Mouse (Mus musculus) liver, embryonic 13.5 days (tissue): Measurements from ENCODE around the gene Pla2g2d. TPM values are rescaled to one million over a fixed set of nuclear protein-coding genes. Genes with fewer than 3 reads are reported as not detected.
"Not testable (repeated sequence)": the region's sequence is repeated elsewhere in the genome, so short reads cannot be mapped to it uniquely, and the experiment has no call there.

Experiments
- ATAC-seq: fragments of 200-750 bp; cut with Nextera tagmentation; 2 replicates; pipeline ENCODE4 v1.8.0; 2017; ENCODE audit warnings: low read depth, mild to moderate bottlenecking, moderate number of reproducible peaks, moderate library complexity
- DNase-seq: peaks from one replicate; pipeline ENCODE4 v3.0.0; 2022
- H3K27ac ChIP-seq: fragments of 300-500 bp; sonication (generic); 2 replicates; pipeline ENCODE4 v1.5.1; 2015; ENCODE audit warnings: moderate library complexity, mild to moderate bottlenecking, inconsistent platforms
- H3K27me3 ChIP-seq: fragments of 300-500 bp; sonication (generic); 2 replicates; pipeline ENCODE4 v1.6.1; 2015; ENCODE audit warnings: mild to moderate bottlenecking, inconsistent platforms
- H3K36me3 ChIP-seq: fragments of 300-500 bp; sonication (generic); 2 replicates; pipeline ENCODE4 v1.6.1; 2015; ENCODE audit warnings: mild to moderate bottlenecking, inconsistent platforms
- H3K4me1 ChIP-seq: fragments of 300-500 bp; sonication (generic); replicated peaks from 2 replicates; pipeline ENCODE4 v1.6.1; 2015; ENCODE audit warnings: inconsistent platforms
- H3K4me2 ChIP-seq: fragments of 300-500 bp; sonication (generic); 2 replicates; pipeline ENCODE4 v1.6.1; 2015; ENCODE audit warnings: inconsistent platforms, mild to moderate bottlenecking, moderate library complexity
- H3K4me3 ChIP-seq: fragments of 300-500 bp; sonication (generic); replicated peaks from 2 replicates; pipeline ENCODE4 v1.5.1; 2015; ENCODE audit warnings: mild to moderate bottlenecking, inconsistent platforms
- H3K9ac ChIP-seq: fragments of 300-500 bp; sonication (generic); 2 replicates; pipeline ENCODE4 v1.6.1; 2015; ENCODE audit warnings: mild to moderate bottlenecking, inconsistent platforms
- H3K9me3 ChIP-seq: fragments of 300-500 bp; sonication (generic); replicated peaks from 2 replicates; pipeline ENCODE4 v1.6.1; 2016; ENCODE audit warnings: inconsistent platforms
- WGBS: fragments of 180-500 bp; shearing (Covaris S2); methylation state at CpG from one replicate; pipeline ENCODE4 v1.1.7; 2015; ENCODE audit not compliant: insufficient replicate concordance; 5-methylcytosine and 5-hydroxymethylcytosine counted together
- polyA plus RNA-seq: library from polyadenylated mRNA; unstranded; fragments of >200 nt; fragmentation: Nextera tagmentation; extraction: Ambion mirVana; gene quantifications from 2 replicates; pipeline ENCODE4 v1.2.1, GENCODE M21; 2015

Gene Pla2g2d
- polyA plus RNA-seq, 1 experiment from 2014 or later: not detected

DNA sequence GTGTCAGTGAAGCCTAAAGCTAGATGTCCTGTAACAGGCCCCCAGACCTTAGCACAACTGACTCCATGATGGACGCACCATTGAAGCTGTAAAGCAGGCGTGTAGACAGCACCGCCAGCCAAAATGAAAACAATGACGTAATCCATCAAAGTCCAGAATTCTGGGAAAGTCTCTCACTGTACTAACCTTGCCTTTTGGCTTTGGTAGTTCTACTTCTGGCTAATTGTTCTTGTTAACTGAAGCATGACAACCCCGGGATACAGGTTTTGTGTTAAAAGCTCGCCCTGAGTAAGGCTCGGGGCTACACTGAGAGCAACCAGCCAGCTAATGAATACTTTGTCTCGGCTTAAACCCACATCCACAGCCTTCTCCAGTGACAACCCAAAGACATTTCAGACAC is 29.7 kb downstream of the Pla2g2d start:
- Histone ChIP-seq H3K4me3 (no peak overlapping the region), H3K4me1 (no peaks in the 10 kb centered on the region), H3K9ac (no peak overlapping the region), H3K4me2 (no peak overlapping the region), H3K36me3 (no peaks in the 10 kb centered on the region), H3K27me3 (no peaks in the 10 kb centered on the region; the same call in 1 of the 2 replicates), H3K27ac (no peak overlapping the region), H3K9me3 (no peaks in the 10 kb centered on the region)
- no peak for ATAC-seq
- WGBS: 55% methylated on average over 8 of the region's 8 CpGs
- no peak for DNase-seq

- no peaks in the 10 kb centered on the region; the same call in 1 of the 2 replicates for H3K27me3 ChIP-seq
- no peak for ATAC-seq
- WGBS: 58% methylated on average over 8 of the region's 8 CpGs
- no peaks in the 10 kb centered on the region for H3K36me3 ChIP-seq
- H3K4me2 ChIP-seq: no peak overlapping the region
- H3K9ac ChIP-seq: no peak overlapping the region
- H3K9me3 ChIP-seq: no peaks in the 10 kb centered on the region
- DNase-seq: no peak
- H3K4me3 ChIP-seq: no peak overlapping the region
- no peak overlapping the region for H3K27ac ChIP-seq
- H3K4me1 ChIP-seq: no peaks in the 10 kb centered on the region
Observed at GRCm38 (mm10) chr4:138806160-138806559, 30.6 kb downstream of the Pla2g2d start.

- no peak overlapping the region for H3K9ac ChIP-seq
- DNase-seq: no peak
- H3K4me1 ChIP-seq: no peaks in the 10 kb centered on the region
- 23% methylated on average over 7 of the region's 7 CpGs for WGBS
- no peak overlapping the region for H3K4me2 ChIP-seq
- no peaks in the 10 kb centered on the region; the same call in 1 of the 2 replicates for H3K27me3 ChIP-seq
- H3K27ac ChIP-seq: no peak overlapping the region
- ATAC-seq: no peak
- H3K4me3 ChIP-seq: no peak overlapping the region
- no peaks in the 10 kb centered on the region for H3K9me3 ChIP-seq
- no peaks in the 10 kb centered on the region for H3K36me3 ChIP-seq
Observed at GRCm38 (mm10) chr4:138806920-138807541, 31.5 kb downstream of the Pla2g2d start.

DNA sequence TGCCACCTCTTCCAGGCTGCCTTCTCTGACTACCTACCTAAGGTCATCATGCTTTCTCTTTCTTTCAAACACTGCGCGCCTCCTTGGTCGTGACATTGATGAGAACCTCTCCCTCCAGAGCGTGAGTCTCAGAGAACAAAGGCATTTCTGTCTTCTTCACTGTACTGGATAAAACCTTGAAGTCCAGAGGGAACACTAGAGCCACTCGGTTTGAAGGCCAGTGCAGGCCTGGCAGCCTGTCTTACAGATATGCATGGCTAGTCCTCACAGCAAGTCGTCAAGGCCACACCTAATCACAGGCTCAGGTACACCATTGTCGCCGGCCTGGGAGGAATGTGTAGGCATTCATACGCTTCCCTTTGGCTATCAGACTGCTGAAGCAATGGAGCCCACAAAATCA is 40.6 kb downstream of the Pla2g2d start:
- no peak overlapping the region for H3K27ac ChIP-seq
- no peak overlapping the region for H3K4me3 ChIP-seq
- no peaks in the 10 kb centered on the region for H3K9me3 ChIP-seq
- no peak for ATAC-seq
- 0 out of 2 replicates have a peak, but pooled peaks cover 3% of the 10 kb centered on the region for H3K27me3 ChIP-seq
- no peak overlapping the region for H3K9ac ChIP-seq
- no peaks in the 10 kb centered on the region for H3K4me1 ChIP-seq
- no peak for DNase-seq
- H3K4me2 ChIP-seq: no peak overlapping the region
- no peaks in the 10 kb centered on the region for H3K36me3 ChIP-seq
- WGBS: 73% methylated on average over 9 of the region's 9 CpGs

- ATAC-seq: no peak
- Histone ChIP-seq H3K27me3 (0 out of 2 replicates have a peak, but pooled peaks cover 3% of the 10 kb centered on the region), H3K4me3 (no peak overlapping the region), H3K27ac (no peak overlapping the region), H3K4me1 (no peaks in the 10 kb centered on the region), H3K9me3 (no peaks in the 10 kb centered on the region), H3K9ac (no peak overlapping the region), H3K4me2 (no peak overlapping the region), H3K36me3 (no peaks in the 10 kb centered on the region)
- no peak for DNase-seq
- 46% methylated on average over 6 of the region's 6 CpGs for WGBS
Observed at GRCm38 (mm10) chr4:138817736-138818135, 42.2 kb downstream of the Pla2g2d start.

DNA sequence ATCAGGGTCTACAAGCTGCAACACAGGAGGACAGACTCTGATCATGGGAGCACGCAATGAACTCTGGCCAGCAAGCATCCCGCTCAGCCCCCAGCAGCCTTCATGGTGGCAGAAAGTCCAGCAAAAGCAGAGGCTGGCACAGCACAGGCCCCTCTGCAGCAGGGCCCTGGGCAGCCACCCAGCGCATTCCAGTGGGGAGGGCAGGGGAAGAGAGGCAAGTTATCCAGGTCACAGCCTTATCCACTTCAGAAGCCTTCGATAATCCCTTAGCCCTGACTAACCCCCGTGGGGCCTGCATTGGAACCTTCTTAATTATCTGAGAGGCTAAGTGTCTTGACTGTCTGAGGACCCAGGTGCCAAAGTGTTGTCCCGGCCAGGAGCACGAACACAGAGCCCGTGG is 43.6 kb downstream of the Pla2g2d start:
- 42% methylated on average over 8 of the region's 8 CpGs for WGBS
- Histone ChIP-seq H3K9ac (no peak overlapping the region), H3K4me3 (no peak overlapping the region), H3K27me3 (no peaks in the 10 kb centered on the region), H3K4me2 (no peak overlapping the region), H3K27ac (no peak overlapping the region), H3K36me3 (no peaks in the 10 kb centered on the region), H3K4me1 (no peaks in the 10 kb centered on the region), H3K9me3 (no peaks in the 10 kb centered on the region)
- ATAC-seq (no peak), DNase-seq (no peak)

DNA sequence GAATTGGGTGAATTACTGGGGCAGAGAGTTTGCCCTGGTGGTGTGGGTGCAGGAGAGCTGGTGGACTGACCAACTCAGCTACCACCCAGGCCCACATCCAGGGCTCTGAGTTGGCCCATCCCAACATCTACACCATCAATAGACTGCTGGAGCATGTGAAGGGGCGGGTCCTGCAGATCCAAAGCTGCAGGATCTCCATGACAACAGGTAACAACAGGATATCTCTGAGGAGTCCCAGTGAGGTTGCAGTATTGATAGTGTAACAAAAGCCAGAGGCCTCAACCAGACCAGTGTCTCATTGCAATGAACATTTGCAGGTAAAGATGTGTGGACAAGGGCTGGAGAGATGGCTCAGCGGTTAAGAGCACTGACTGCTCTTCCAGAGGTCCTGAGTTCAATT is 45.5 kb downstream of the Pla2g2d start:
- ATAC-seq (no peak), DNase-seq (no peak)
- Histone ChIP-seq H3K4me3 (no peak overlapping the region), H3K27me3 (no peaks in the 10 kb centered on the region), H3K4me1 (no peaks in the 10 kb centered on the region), H3K36me3 (no peaks in the 10 kb centered on the region), H3K9me3 (no peaks in the 10 kb centered on the region), H3K4me2 (no peak overlapping the region), H3K27ac (no peak overlapping the region), H3K9ac (no peak overlapping the region)
- 68% methylated on average over 2 of the region's 2 CpGs for WGBS

- not testable (repeated sequence) for ATAC-seq, H3K4me1 ChIP-seq, H3K27ac ChIP-seq, H3K27me3 ChIP-seq, H3K9me3 ChIP-seq, H3K4me3 ChIP-seq, DNase-seq, H3K4me2 ChIP-seq, H3K36me3 ChIP-seq, H3K9ac ChIP-seq
- WGBS: 44% methylated on average over 2 of the region's 2 CpGs
Observed at GRCm38 (mm10) chr4:138824161-138824560, 48.6 kb downstream of the Pla2g2d start.

DNA sequence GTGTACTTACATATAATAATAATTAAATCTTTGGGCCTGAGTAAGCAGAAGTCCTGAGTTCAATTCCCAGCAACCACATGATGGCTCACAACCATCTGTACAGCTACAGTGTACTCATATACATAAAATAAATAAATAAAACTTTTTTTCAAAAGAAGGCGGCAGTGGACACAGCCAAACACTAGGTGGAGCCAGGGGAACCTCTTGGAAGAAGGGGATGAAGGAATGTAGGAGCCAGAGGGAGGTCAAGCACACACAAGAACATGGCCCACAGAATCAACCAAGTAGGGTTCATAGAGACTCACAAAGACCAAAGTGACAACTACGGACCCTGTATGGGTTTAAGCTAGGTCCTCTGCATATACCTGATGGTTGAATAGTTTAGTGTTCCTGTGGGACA is 49.1 kb downstream of the Pla2g2d start:
- Histone ChIP-seq H3K27me3 (0 out of 2 replicates have a peak, but pooled peaks cover 2% of the 10 kb centered on the region), H3K4me3 (no peak overlapping the region), H3K9me3 (no peaks in the 10 kb centered on the region), H3K4me1 (no peaks in the 10 kb centered on the region), H3K27ac (no peak overlapping the region), H3K36me3 (no peaks in the 10 kb centered on the region), H3K4me2 (no peak overlapping the region), H3K9ac (no peak overlapping the region)
- WGBS: 65% methylated on average over 2 of the region's 2 CpGs
- DNase-seq: no peak
- no peak for ATAC-seq

GRCm38 (mm10) chr4:138825751-138826567 is 50.4 kb downstream of the Pla2g2d start:
- 42% methylated on average over 18 of the region's 18 CpGs for WGBS
- ATAC-seq (no peak), DNase-seq (no peak)
- H3K27me3 ChIP-seq: 0 out of 2 replicates have a peak, but pooled peaks cover 2% of the 10 kb centered on the region
- no peak overlapping the region for H3K4me2 ChIP-seq
- no peaks in the 10 kb centered on the region for H3K9me3 ChIP-seq
- no peak overlapping the region for H3K27ac ChIP-seq
- H3K4me3 ChIP-seq: no peak overlapping the region
- H3K4me1 ChIP-seq: no peaks in the 10 kb centered on the region
- H3K9ac ChIP-seq: no peak overlapping the region
- H3K36me3 ChIP-seq: no peaks in the 10 kb centered on the region

DNA sequence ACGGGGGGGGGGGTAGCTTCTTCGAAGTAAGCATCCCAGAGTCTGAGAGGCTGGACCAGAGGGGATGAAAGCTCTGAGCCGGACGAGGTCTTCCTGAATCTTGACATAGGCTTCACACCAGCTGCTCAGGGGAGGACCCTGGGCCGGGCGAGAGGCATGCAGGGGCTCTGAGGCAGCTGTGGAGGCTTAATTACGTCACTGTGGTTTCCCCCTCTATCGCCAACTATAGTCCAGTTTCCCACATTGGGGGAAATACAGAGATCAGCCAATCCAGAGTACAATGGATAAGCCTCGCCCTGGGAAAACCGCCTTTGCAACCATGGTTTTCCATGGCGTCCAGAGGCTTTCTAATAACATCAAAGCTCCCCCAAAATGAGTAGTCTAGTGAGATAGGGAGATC is 51.6 kb downstream of the Pla2g2d start:
- Histone ChIP-seq H3K27ac (no peak overlapping the region), H3K4me1 (no peaks in the 10 kb centered on the region), H3K4me2 (no peak overlapping the region), H3K36me3 (no peaks in the 10 kb centered on the region), H3K9me3 (no peaks in the 10 kb centered on the region), H3K4me3 (no peak overlapping the region), H3K27me3 (0 out of 2 replicates have a peak, but pooled peaks cover 2% of the 10 kb centered on the region), H3K9ac (no peak overlapping the region)
- no peak for DNase-seq
- ATAC-seq: no peak
- whole genome bisulfite sequencing: 29% methylated on average over 11 of the region's 11 CpGs
